Mouse (Mus musculus) spleen, postnatal 0 days (tissue): ENCODE data around the gene Syt7. TPM values are rescaled to one million over a fixed set of nuclear protein-coding genes. Genes with fewer than 3 reads are reported as not detected.

ENCODE experiments used
- polyA plus RNA-seq: library from polyadenylated mRNA; unstranded; fragments of >200 nt; fragmentation: Nextera tagmentation; extraction: Ambion mirVana; gene quantifications from 2 replicates; pipeline ENCODE4 v1.2.1, GENCODE M21; 2015

Syt7 gene
- 0.16 and 0.28 TPM in 2 replicates for polyA plus RNA-seq

GRCm38 (mm10) chr19:10388615-10389313 is at the start of gene Syt7:
Gene Syt7, plus strand, starts transcription at chr19:10389090.

GRCm38 (mm10) chr19:10456752-10457483 is 68.0 kb downstream of the Syt7 start, which contains the start of gene Lrrc10b:
Gene Lrrc10b, minus strand, starts transcription at chr19:10457473.

GRCm38 (mm10) chr19:10482703-10483102 is 93.8 kb downstream of the Syt7 start, which contains the start of gene Ppp1r32:
Gene Ppp1r32, minus strand, starts transcription at chr19:10482928.

Other genes with a start within 250 kb of the Syt7 start
- 28.9 and 31.8 TPM in 2 replicates for gene Fads1, start 206.2 kb upstream of the Syt7 start, polyA plus RNA-seq
- 314 and 316 TPM in 2 replicates for gene Tmem258, start 185.1 kb upstream of the Syt7 start, polyA plus RNA-seq
- 162 and 196 TPM in 2 replicates for gene Fen1, start 184.9 kb upstream of the Syt7 start, polyA plus RNA-seq
- 1.7 and 2.4 TPM in 2 replicates for gene Myrf, start 148.3 kb upstream of the Syt7 start, polyA plus RNA-seq
- gene Dagla, start 84.2 kb upstream of the Syt7 start, polyA plus RNA-seq, result 0.66 and 1.0 TPM in 2 replicates
- gene Lrrc10b, start 68.4 kb downstream of the Syt7 start, polyA plus RNA-seq, result 0.13 and 0.22 TPM in 2 replicates
- 0.16 and 0.19 TPM in 2 replicates for gene Ppp1r32, start 93.8 kb downstream of the Syt7 start, polyA plus RNA-seq
- 17.7 and 22.0 TPM in 2 replicates for gene Cpsf7, start 136.2 kb downstream of the Syt7 start, polyA plus RNA-seq
- gene Sdhaf2, start 137.1 kb downstream of the Syt7 start, polyA plus RNA-seq, result 36.7 and 44.0 TPM in 2 replicates
- gene Tmem216, start 167.1 kb downstream of the Syt7 start, polyA plus RNA-seq, result 23.3 and 25.9 TPM in 2 replicates
- gene Cyb561a3, start 188.1 kb downstream of the Syt7 start, polyA plus RNA-seq, result 17.8 and 25.7 TPM in 2 replicates
- 20.1 and 22.3 TPM in 2 replicates for gene Tmem138, start 188.3 kb downstream of the Syt7 start, polyA plus RNA-seq
- gene Ddb1, start 216.2 kb downstream of the Syt7 start, polyA plus RNA-seq, result 127 and 136 TPM in 2 replicates
- 4.8 and 5.8 TPM in 2 replicates for gene Tkfc, start 216.6 kb downstream of the Syt7 start, polyA plus RNA-seq
- 0.35 and 1.0 TPM in 2 replicates for gene Vwce, start 245.1 kb downstream of the Syt7 start, polyA plus RNA-seq